Mouse (Mus musculus) urinary bladder, postnatal 14 days (tissue): Measurements from ENCODE around the gene Ccdc159.

ENCODE experiments used
- DNase-seq: peaks from one replicate; pipeline ENCODE4 v3.0.0; 2021; ENCODE audit warnings: low spot score

The Ccdc159 gene

DNA sequence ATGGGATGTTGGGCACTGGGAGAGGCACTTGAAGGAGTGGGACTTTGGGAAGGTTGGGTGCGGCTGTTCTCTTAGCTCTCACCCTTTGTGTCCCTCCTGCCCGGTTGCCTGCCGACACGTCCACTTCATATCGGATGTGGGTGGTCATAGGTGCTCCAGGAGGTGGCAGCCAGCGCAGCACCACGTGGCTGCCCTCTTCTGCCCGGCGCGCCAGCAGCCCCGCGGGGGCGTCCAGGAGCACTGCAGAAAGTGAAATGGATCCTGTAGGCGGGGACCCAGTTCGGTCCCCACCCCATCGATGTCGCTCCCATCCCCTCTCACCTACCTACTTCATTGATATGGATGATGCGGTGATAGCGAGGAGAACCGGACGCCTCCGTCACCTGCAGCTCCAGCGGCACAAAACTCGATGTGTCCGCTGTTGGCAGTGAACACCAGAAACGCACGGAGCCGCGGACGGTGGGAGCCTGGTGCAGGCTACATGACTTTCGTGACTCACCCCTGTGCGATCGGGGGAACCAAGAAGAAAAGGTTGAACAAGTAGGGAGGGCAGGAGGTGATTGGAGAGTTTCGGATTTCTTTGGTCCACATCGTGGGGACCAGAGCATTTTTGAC is 34.2 kb downstream of the Ccdc159 start:
- no peak for DNase-seq

DNA sequence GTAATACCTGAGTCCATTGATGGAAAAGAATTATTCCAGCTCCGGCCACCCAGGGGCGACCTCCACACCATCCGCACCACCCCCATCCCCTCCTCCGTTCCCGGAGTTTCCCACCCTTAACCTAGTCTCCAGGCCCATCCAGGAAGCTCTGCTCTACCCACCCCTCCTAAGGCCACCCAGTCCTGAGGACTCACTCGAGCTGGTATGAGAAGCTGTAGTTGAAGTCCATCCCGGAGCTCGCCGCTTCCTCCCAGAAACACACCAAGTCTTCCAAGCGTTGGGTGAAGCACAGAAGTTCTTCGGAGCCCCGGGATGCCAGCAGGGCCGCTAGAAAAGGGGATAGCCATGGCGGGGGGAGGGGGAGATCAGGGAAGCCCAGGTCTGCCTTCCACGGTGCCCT is 34.7 kb downstream of the Ccdc159 start:
- no peak for DNase-seq

- peak; percentile 65 for DNase-seq
Observed at GRCm38 (mm10) chr9:21962416-21963059, 35.3 kb downstream of the Ccdc159 start.

DNA sequence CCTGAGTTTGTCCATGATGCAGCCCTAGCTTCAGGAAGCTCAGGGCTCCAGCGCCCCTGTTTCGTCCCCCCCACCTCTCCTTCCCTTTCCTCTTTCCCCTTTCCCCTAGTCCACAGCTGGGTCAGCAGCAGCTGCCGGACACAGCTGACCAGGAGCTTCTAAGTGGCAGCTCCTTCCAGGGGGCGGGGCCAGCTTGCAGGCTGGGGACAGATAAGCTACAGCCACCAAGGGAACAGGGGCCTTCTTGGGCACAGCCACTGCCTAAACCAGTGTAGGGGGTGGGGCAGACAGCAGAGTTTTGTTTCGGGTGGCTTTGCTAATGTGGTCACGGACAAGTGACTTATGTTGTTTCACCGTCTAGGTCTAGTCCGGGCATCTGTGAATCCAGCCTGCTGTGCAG is 36.1 kb downstream of the Ccdc159 start, which contains the start of gene Epor:
Gene Epor (minus strand): TSS at position 90 of the 400 bp plus-strand sequence.
- DNase-seq, result no peak

- DNase-seq, result no peak
Observed at GRCm38 (mm10) chr9:21968883-21969282, 41.6 kb downstream of the Ccdc159 start.

DNA sequence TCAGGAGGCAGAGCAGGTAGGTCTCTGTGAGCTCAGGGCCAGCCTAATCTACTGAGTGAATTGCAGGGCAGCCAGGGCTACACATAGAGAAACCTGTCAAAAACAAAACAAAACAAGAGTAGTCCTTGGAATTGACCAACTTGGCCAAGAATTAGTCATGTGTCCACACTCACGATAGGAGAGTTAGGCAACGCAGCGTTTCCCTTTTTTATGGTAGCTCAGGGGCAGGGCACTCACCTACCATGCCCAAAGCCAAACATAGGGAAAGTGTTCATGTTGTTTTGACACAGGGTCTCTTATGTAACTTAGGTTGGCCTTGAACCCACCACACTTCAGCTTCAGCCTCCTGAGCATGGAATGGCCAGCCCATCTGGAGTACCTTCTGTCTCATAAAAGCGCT is 42.0 kb downstream of the Ccdc159 start:
- DNase-seq, result no peak

- DNase-seq, result no peak
Observed at GRCm38 (mm10) chr9:21976626-21977175, 49.4 kb downstream of the Ccdc159 start.

DNA sequence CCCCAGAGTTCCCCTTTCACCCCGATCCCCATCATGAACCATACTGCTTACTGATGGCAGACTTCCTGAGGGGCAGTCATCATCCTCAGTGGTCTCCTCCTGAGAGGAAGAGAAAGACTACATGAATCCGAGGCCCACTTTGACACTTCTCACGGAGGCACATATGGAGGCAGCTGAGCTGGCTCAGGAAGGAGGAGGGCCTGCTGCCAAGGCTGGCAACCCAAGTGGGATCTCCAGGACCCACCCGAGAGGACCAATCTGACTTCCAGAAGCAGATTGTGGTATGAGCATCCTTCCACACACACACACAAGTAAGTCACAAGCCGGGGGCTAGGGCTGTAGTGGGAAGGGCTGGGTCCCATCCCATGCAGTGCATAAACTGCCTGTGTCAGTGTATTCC is 50.1 kb downstream of the Ccdc159 start:
- no peak for DNase-seq

DNA sequence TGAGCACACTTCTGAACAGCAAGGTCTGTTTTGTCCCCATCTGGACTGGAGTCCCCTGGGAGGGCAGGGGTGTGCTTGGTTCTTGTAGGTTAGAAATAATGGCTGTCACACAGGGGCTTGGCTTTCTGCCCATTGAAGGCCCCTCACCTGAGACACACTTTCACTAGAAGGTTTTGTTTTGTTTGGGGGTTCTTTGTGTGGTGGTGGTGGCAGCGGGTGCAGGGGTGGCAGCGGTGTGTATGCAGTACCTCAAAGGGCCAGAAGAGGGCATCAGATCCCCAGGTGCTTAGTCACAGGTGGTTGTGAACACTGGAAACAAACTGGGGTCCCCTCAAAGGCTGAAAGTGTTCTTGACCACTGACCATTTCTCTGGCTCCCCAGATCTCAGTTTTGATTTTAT is 50.7 kb downstream of the Ccdc159 start:
- DNase-seq, result no peak

- no peak for DNase-seq
Observed at GRCm38 (mm10) chr9:21978398-21979128, 51.3 kb downstream of the Ccdc159 start.

- no peak for DNase-seq
Observed at GRCm38 (mm10) chr9:21983911-21984310, 56.6 kb downstream of the Ccdc159 start.
